Mouse (Mus musculus) liver, adult 2 months (tissue): ENCODE results near the gene Pxmp2.

Experiments used
- CTCF ChIP-seq: fragments of 200-500 bp; IDR thresholded peaks from 2 replicates; pipeline ENCODE4 v1.5.1; 2011; ENCODE audit warnings: low read depth, low read length, control low read depth
- POLR2A ChIP-seq: fragments of 200-500 bp; IDR thresholded peaks from 2 replicates; pipeline ENCODE4 v1.6.1; 2011; ENCODE audit warnings: low read length, control low read depth; ENCODE audit not compliant: insufficient read depth; ENCODE audit errors: extremely low read depth

GRCm38 (mm10) chr5:110291649-110292048 lies 5.7 kb upstream of the Pxmp2 start:
- TF ChIP-seq POLR2A: no peak
- no peak for TF ChIP-seq CTCF
